Mouse (Mus musculus): ENCODE measurements around the gene Etl4. TPM values are rescaled to one million over a fixed set of nuclear protein-coding genes. Genes with fewer than 3 reads are reported as not detected.

Etl4 gene
- total and polyA plus RNA-seq, 2 experiments from 2014 or later: 4.8 to 10.9 TPM

- TF ChIP-seq CTCF (IDR thresholded peaks at IDR 0.05): no peak
- H3K9me3 ChIP-seq (ENCODE audit: low read length): no peaks in the 10 kb centered on the region
- WGBS: 90% methylated on average over 7 of the region's 7 CpGs
- H3K4me3 ChIP-seq (ENCODE audit: low read depth, low read length): no peak overlapping the region
- no peak overlapping the region for H3K27ac ChIP-seq (ENCODE audit: low read depth, low read length)
- no peak overlapping the region for H3K4me2 ChIP-seq (ENCODE audit: low read depth, low read length, poor library complexity, severe bottlenecking)
- no peaks in the 10 kb centered on the region for H3K36me3 ChIP-seq (ENCODE audit: insufficient read depth, low read length)
- H3K27me3 ChIP-seq (ENCODE audit: insufficient read depth, low read length): no peaks in the 10 kb centered on the region
- H3K9ac ChIP-seq (replicated peaks; ENCODE audit: low read length, poor library complexity, severe bottlenecking): no peak overlapping the region
- no peaks in the 10 kb centered on the region for H3K4me1 ChIP-seq (ENCODE audit: insufficient read depth, low read length)
- ATAC-seq (ENCODE audit: low FRiP score) (no peak), DNase-seq (ENCODE audit: low spot score) (no peak)
Measured at GRCm38 (mm10) chr2:20203011-20203410, 293.4 kb downstream of the Etl4 start.

- WGBS: 74% methylated on average over 1 of the region's 1 CpGs
- DNase-seq (ENCODE audit: low spot score) (no peak), ATAC-seq (ENCODE audit: low FRiP score) (no peak)
Measured at GRCm38 (mm10) chr2:20206647-20207046, 297.1 kb downstream of the Etl4 start.

GRCm38 (mm10) chr2:20208683-20209194 lies 299.2 kb downstream of the Etl4 start:
- 81% methylated on average over 3 of the region's 3 CpGs for WGBS
- H3K27me3 ChIP-seq (ENCODE audit: insufficient read depth, low read length): no peaks in the 10 kb centered on the region
- H3K36me3 ChIP-seq (ENCODE audit: insufficient read depth, low read length): no peaks in the 10 kb centered on the region
- ATAC-seq (ENCODE audit: low FRiP score) (no peak), DNase-seq (ENCODE audit: low spot score) (no peak)
- no peaks in the 10 kb centered on the region for H3K9me3 ChIP-seq (ENCODE audit: low read length)
- H3K4me1 ChIP-seq (ENCODE audit: insufficient read depth, low read length): no peaks in the 10 kb centered on the region
- no peak overlapping the region for H3K27ac ChIP-seq (ENCODE audit: low read depth, low read length)
- H3K4me3 ChIP-seq (ENCODE audit: low read depth, low read length): no peak overlapping the region
- TF ChIP-seq CTCF (IDR thresholded peaks at IDR 0.05): no peak
- no peak overlapping the region for H3K9ac ChIP-seq (replicated peaks; ENCODE audit: low read length, poor library complexity, severe bottlenecking)
- H3K4me2 ChIP-seq (ENCODE audit: low read depth, low read length, poor library complexity, severe bottlenecking): no peak overlapping the region

More at GRCm38 (mm10) chr2:20206647-20207046, 297.1 kb downstream of the Etl4 start:
- no peak overlapping the region for H3K4me2 ChIP-seq (ENCODE audit: low read depth, low read length, poor library complexity, severe bottlenecking)
- H3K4me1 ChIP-seq (ENCODE audit: insufficient read depth, low read length): no peaks in the 10 kb centered on the region
- no peaks in the 10 kb centered on the region for H3K9me3 ChIP-seq (ENCODE audit: low read length)
- H3K27me3 ChIP-seq (ENCODE audit: insufficient read depth, low read length): no peaks in the 10 kb centered on the region
- no peak overlapping the region for H3K4me3 ChIP-seq (ENCODE audit: low read depth, low read length)
- no peaks in the 10 kb centered on the region for H3K36me3 ChIP-seq (ENCODE audit: insufficient read depth, low read length)
- H3K9ac ChIP-seq (replicated peaks; ENCODE audit: low read length, poor library complexity, severe bottlenecking): no peak overlapping the region
- no peak for TF ChIP-seq CTCF (IDR thresholded peaks at IDR 0.05)
- H3K27ac ChIP-seq (ENCODE audit: low read depth, low read length): no peak overlapping the region

GRCm38 (mm10) chr2:20209359-20209758 lies 299.8 kb downstream of the Etl4 start:
- no peak overlapping the region for H3K4me3 ChIP-seq (ENCODE audit: low read depth, low read length)

GRCm38 (mm10) chr2:20216275-20216674 lies 306.7 kb downstream of the Etl4 start:
- no peaks in the 10 kb centered on the region for H3K4me1 ChIP-seq (ENCODE audit: insufficient read depth, low read length)
- ATAC-seq (ENCODE audit: low FRiP score): no peak
- no peak overlapping the region for H3K27ac ChIP-seq (ENCODE audit: low read depth, low read length)
- H3K27me3 ChIP-seq (ENCODE audit: insufficient read depth, low read length): no peaks in the 10 kb centered on the region
- H3K36me3 ChIP-seq (ENCODE audit: insufficient read depth, low read length): no peaks in the 10 kb centered on the region
- H3K9ac ChIP-seq (replicated peaks; ENCODE audit: low read length, poor library complexity, severe bottlenecking): no peak overlapping the region
- no peaks in the 10 kb centered on the region for H3K9me3 ChIP-seq (ENCODE audit: low read length)
- DNase-seq (ENCODE audit: low spot score): no peak
- no peak overlapping the region for H3K4me3 ChIP-seq (ENCODE audit: low read depth, low read length)
- TF ChIP-seq CTCF (IDR thresholded peaks at IDR 0.05): no peak
- WGBS: 89% methylated on average over 2 of the region's 2 CpGs
- no peak overlapping the region for H3K4me2 ChIP-seq (ENCODE audit: low read depth, low read length, poor library complexity, severe bottlenecking)

More at GRCm38 (mm10) chr2:20209359-20209758, 299.8 kb downstream of the Etl4 start:
- no peak overlapping the region for H3K27ac ChIP-seq (ENCODE audit: low read depth, low read length)
- no peaks in the 10 kb centered on the region for H3K4me1 ChIP-seq (ENCODE audit: insufficient read depth, low read length)
- no peak overlapping the region for H3K9ac ChIP-seq (replicated peaks; ENCODE audit: low read length, poor library complexity, severe bottlenecking)
- no peak for TF ChIP-seq CTCF (IDR thresholded peaks at IDR 0.05)
- no peaks in the 10 kb centered on the region for H3K36me3 ChIP-seq (ENCODE audit: insufficient read depth, low read length)
- no peak overlapping the region for H3K4me2 ChIP-seq (ENCODE audit: low read depth, low read length, poor library complexity, severe bottlenecking)
- no peaks in the 10 kb centered on the region for H3K27me3 ChIP-seq (ENCODE audit: insufficient read depth, low read length)
- no peak for DNase-seq (ENCODE audit: low spot score)
- no peaks in the 10 kb centered on the region for H3K9me3 ChIP-seq (ENCODE audit: low read length)
- no peak for ATAC-seq (ENCODE audit: low FRiP score)
- 56% methylated on average over 4 of the region's 4 CpGs for WGBS

GRCm38 (mm10) chr2:20216686-20217437 lies 307.3 kb downstream of the Etl4 start:
- no peak overlapping the region for H3K9ac ChIP-seq (replicated peaks; ENCODE audit: low read length, poor library complexity, severe bottlenecking)
- WGBS: 92% methylated on average over 5 of the region's 5 CpGs
- H3K27ac ChIP-seq (ENCODE audit: low read depth, low read length): no peak overlapping the region
- no peak overlapping the region for H3K4me3 ChIP-seq (ENCODE audit: low read depth, low read length)
- no peak for TF ChIP-seq CTCF (IDR thresholded peaks at IDR 0.05)
- ATAC-seq (ENCODE audit: low FRiP score) (no peak), DNase-seq (ENCODE audit: low spot score) (no peak)
- no peaks in the 10 kb centered on the region for H3K27me3 ChIP-seq (ENCODE audit: insufficient read depth, low read length)
- H3K4me2 ChIP-seq (ENCODE audit: low read depth, low read length, poor library complexity, severe bottlenecking): no peak overlapping the region
- no peaks in the 10 kb centered on the region for H3K36me3 ChIP-seq (ENCODE audit: insufficient read depth, low read length)
- H3K4me1 ChIP-seq (ENCODE audit: insufficient read depth, low read length): no peaks in the 10 kb centered on the region
- H3K9me3 ChIP-seq (ENCODE audit: low read length): no peaks in the 10 kb centered on the region

All from midbrain, postnatal 0 days (tissue).